ENCODE assay signal across 7 mouse cellular contexts in the genomic region with DNA sequence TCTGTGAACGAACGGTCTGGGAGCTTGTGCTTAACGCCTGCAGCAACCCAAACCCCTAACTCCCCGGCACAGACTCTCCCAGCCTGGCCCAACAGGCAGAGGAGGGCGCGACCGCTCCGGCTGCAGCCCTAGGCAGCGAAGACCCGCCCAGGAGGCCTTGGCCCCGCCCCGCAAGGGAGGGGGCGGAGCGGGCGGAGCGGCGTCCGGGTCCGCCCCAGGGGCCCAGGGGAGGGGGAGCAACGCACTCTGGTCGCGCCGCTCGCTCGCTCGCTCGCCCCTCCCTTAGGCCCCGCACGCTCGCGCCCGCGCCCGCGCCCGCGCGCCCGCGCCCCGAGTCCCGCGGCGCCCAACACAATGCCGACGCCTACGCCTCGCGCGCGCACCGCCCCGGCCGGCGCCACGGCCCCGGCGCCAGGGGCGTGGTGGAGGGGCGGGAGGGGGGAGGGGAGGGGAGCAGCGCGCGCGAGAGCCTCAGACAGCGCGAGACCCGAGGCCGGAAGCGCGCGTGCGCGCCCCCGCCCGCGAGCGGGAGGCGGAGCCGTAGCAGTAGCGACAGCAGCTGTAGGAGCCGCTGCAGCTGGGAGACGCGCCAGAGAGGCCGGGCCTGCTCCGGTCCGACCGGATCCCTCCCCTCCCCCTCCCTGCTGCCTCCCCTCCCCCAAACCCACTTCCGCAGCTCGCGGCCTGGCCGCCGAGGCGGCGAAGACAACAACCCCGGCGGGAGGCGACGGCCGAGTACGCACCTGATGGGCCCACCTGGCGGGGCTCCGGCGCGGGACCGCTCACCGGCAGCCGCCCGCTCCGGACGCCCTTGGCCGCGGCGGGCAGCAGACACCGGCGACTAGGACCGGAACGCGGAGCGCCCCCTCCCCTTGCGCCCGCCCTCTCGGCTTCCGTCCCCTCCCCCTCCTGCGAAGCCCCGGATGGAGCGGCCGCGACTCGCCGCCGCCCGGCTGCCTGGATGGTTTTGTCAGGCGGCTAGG. TPM values are rescaled to one million over a fixed set of nuclear protein-coding genes. Genes with fewer than 3 reads are reported as not detected.
A peak's percentile ranks its signal among the peaks of the same experiment; 100 is the strongest.
DNase-seq lines count a peak whose midpoint lies in the region; ATAC-seq lines count a peak whose summit lies in the region.

No protein-coding gene starts in this region.

- no peaks in the 10 kb centered on the region for H3K9me3 ChIP-seq in intestine, embryonic 16.5 days (ENCODE audit: control insufficient read depth, low read length)
- H3K9me3 ChIP-seq in midbrain, embryonic 11.5 days (ENCODE audit: control insufficient read depth, low read length), result no peaks in the 10 kb centered on the region

- no peaks in the 10 kb centered on the region for H3K27me3 ChIP-seq in intestine, embryonic 16.5 days (replicated peaks; ENCODE audit: control insufficient read depth, insufficient read depth, low read length)
- no peaks in the 10 kb centered on the region for H3K27me3 ChIP-seq in midbrain, embryonic 11.5 days (ENCODE audit: control insufficient read depth, insufficient read depth, low read length)

- H3K4me3 ChIP-seq in intestine, embryonic 16.5 days (ENCODE audit: low read length), result peak overlapping the region; percentile 93
- peak overlapping the region; percentile 99 for H3K4me3 ChIP-seq in midbrain, embryonic 11.5 days (ENCODE audit: low read depth, low read length)

- peak; percentile 92 for ATAC-seq in intestine, embryonic 16.5 days
- ATAC-seq in midbrain, embryonic 11.5 days (ENCODE audit: low FRiP score), result peak; percentile 92

- H3K27ac ChIP-seq in intestine, embryonic 16.5 days (ENCODE audit: low read length), result peak overlapping the region; percentile 99
- peak overlapping the region; percentile 99 for H3K27ac ChIP-seq in midbrain, embryonic 11.5 days (ENCODE audit: low read depth, low read length)

- peak; percentile 97 for DNase-seq in adrenal gland, adult 2 months
- peak; percentile 95 for DNase-seq in embryo, embryonic 11.5 days (ENCODE audit: low read depth, low spot score)
- DNase-seq in gastrocnemius, postnatal 36 days, result peak; percentile 91 to 95
- peak; percentile 92 to 95 for DNase-seq in left cerebral cortex, postnatal 36 days (ENCODE audit: low spot score in 2 of 2)
- peak; percentile 100 for DNase-seq in midbrain, embryonic 11.5 days (ENCODE audit: low spot score, missing footprints)
- peak; percentile 97 for DNase-seq in skeletal muscle tissue, adult 2 months (ENCODE audit: low read depth, low spot score)

- no peaks in the 10 kb centered on the region for H3K36me3 ChIP-seq in intestine, embryonic 16.5 days (ENCODE audit: control insufficient read depth, insufficient read depth, low read length)
- H3K36me3 ChIP-seq in midbrain, embryonic 11.5 days (ENCODE audit: control insufficient read depth, insufficient read depth, low read length), result no peaks in the 10 kb centered on the region

- peak overlapping the region; percentile 84 for H3K4me2 ChIP-seq in intestine, embryonic 16.5 days (ENCODE audit: low read depth, low read length)
- peak overlapping the region; percentile 94 for H3K4me2 ChIP-seq in midbrain, embryonic 11.5 days

- H3K4me1 ChIP-seq in intestine, embryonic 16.5 days (ENCODE audit: control insufficient read depth, insufficient read depth, low read length), result peaks cover 32% of the 10 kb centered on the region
- peaks cover 20% of the 10 kb centered on the region for H3K4me1 ChIP-seq in midbrain, embryonic 11.5 days (ENCODE audit: control insufficient read depth, insufficient read depth, low read length)

- peak overlapping the region; percentile 98 for H3K9ac ChIP-seq in intestine, embryonic 16.5 days (ENCODE audit: low read depth, low read length)
- peak overlapping the region; percentile 99 for H3K9ac ChIP-seq in midbrain, embryonic 11.5 days (ENCODE audit: low read length)

- intact Hi-C loops in gastrocnemius, postnatal 36 days (cut with DNase I), result no loop called here
- intact Hi-C loops in left cerebral cortex, postnatal 36 days (cut with DNase I), result loop anchor here (5.0 kb wide), 1 partner anchor 45 kb away; a partner anchor contains a TSS

- WGBS in intestine, embryonic 16.5 days, result under 1% methylated on average over 51 of the region's 133 CpGs
- under 1% methylated on average over 67 of the region's 133 CpGs for WGBS in midbrain, embryonic 11.5 days

RNA-seq across cellular contexts. Expression of a gene that starts 1.0 kb away (rescaled TPM):
- total RNA-seq in adrenal gland, adult 2 months (2021), result 10 to 100 TPM in 1 of 2 experiments, 1 to 10 TPM in 1; 8.3 to 13.7 TPM
- polyA plus RNA-seq in adrenal gland, adult 2 months (2012; rRNA removed), result 5.2 and 6.3 TPM in 2 replicates
- total RNA-seq in gastrocnemius, postnatal 36 days (2021), result 1 to 10 TPM; 5.1 to 6.3 TPM
- polyA plus RNA-seq in intestine, embryonic 16.5 days (2015; fragmentation: Nextera tagmentation; extraction: Ambion mirVana), result 10.8 and 10.9 TPM in 2 replicates
- total RNA-seq in left cerebral cortex, postnatal 36 days (2021), result 10 to 100 TPM; 10.0 to 11.5 TPM
- 24.0 and 25.6 TPM in 2 replicates for polyA plus RNA-seq in midbrain, embryonic 11.5 days (2014; fragmentation: Nextera tagmentation; extraction: Ambion mirVana)

RNA-seq across cellular contexts. Expression of a gene that starts 45.3 kb away (rescaled TPM):
- total RNA-seq in adrenal gland, adult 2 months (2021), result 10 to 100 TPM; 42.8 to 54.3 TPM
- polyA plus RNA-seq in adrenal gland, adult 2 months (2012; rRNA removed), result 25.2 and 39.5 TPM in 2 replicates
- 10 to 100 TPM; 38.5 to 42.1 TPM for total RNA-seq in gastrocnemius, postnatal 36 days (2021)
- 53.9 and 58.3 TPM in 2 replicates for polyA plus RNA-seq in intestine, embryonic 16.5 days (2015; fragmentation: Nextera tagmentation; extraction: Ambion mirVana)
- 10 to 100 TPM; 28.9 to 48.9 TPM for total RNA-seq in left cerebral cortex, postnatal 36 days (2021)
- 46.7 and 50.7 TPM in 2 replicates for polyA plus RNA-seq in midbrain, embryonic 11.5 days (2014; fragmentation: Nextera tagmentation; extraction: Ambion mirVana)

RNA-seq across cellular contexts. Expression of a gene that starts 45.4 kb away (rescaled TPM):
- 10 to 100 TPM; 12.6 to 16.1 TPM for total RNA-seq in adrenal gland, adult 2 months (2021)
- 2.3 and 4.8 TPM in 2 replicates for polyA plus RNA-seq in adrenal gland, adult 2 months (2012; rRNA removed)
- total RNA-seq in gastrocnemius, postnatal 36 days (2021), result 10 to 100 TPM; 10.8 to 11.5 TPM
- polyA plus RNA-seq in intestine, embryonic 16.5 days (2015; fragmentation: Nextera tagmentation; extraction: Ambion mirVana), result 16.0 and 16.4 TPM in 2 replicates
- total RNA-seq in left cerebral cortex, postnatal 36 days (2021), result 10 to 100 TPM; 20.7 to 22.4 TPM
- 27.7 and 30.5 TPM in 2 replicates for polyA plus RNA-seq in midbrain, embryonic 11.5 days (2014; fragmentation: Nextera tagmentation; extraction: Ambion mirVana)

Comparison
In these comparisons a context has a peak if more than half of its experiments do, and no peak if none do; other contexts are left out.
1. Peak in every context shown above with its lines: DNase-seq, ATAC-seq, H3K4me3 ChIP-seq and H3K27ac ChIP-seq.